Mouse (Mus musculus) C2C12 (cell line): ENCODE data around the gene Mfsd5. TPM values are rescaled to one million over a fixed set of nuclear protein-coding genes. Genes with fewer than 3 reads are reported as not detected.

Experiments
- H3K27me3 ChIP-seq: one replicate; pipeline ENCODE4 v1.6.1; 2011; ENCODE audit not compliant: control insufficient read depth, insufficient read depth, insufficient read length
- H3K36me3 ChIP-seq: one replicate; pipeline ENCODE4 v1.6.1; 2011; ENCODE audit not compliant: control insufficient read depth, insufficient read depth
- H3K4me3 ChIP-seq: one replicate; pipeline ENCODE4 v1.5.1; 2011; ENCODE audit warnings: mild to moderate bottlenecking, control low read depth; ENCODE audit not compliant: poor library complexity, insufficient read depth, severe bottlenecking
- H3K79me2 ChIP-seq: one replicate; pipeline ENCODE4 v1.6.1; 2011; ENCODE audit not compliant: control insufficient read depth, insufficient read depth
- H3K79me3 ChIP-seq: one replicate; pipeline ENCODE4 v1.6.1; 2011; ENCODE audit warnings: low read depth, control low read depth
- H3ac ChIP-seq: one replicate; pipeline ENCODE3; 2011; ENCODE audit warnings: low read depth; ENCODE audit not compliant: control insufficient read depth, insufficient read length
- CEBPB ChIP-seq: IDR thresholded peaks from one replicate; pipeline ENCODE4 v1.6.1; 2011; ENCODE audit warnings: low read depth, mild to moderate bottlenecking, control low read depth, moderate library complexity
- CTCF ChIP-seq: IDR thresholded peaks from one replicate; pipeline ENCODE4 v1.5.1; 2011; ENCODE audit not compliant: control insufficient read depth, insufficient read depth, insufficient read length
- FOSL1 ChIP-seq: IDR thresholded peaks from one replicate; pipeline ENCODE4 v1.8.0; 2011; ENCODE audit warnings: mild to moderate bottlenecking, low read length; ENCODE audit not compliant: poor library complexity, insufficient read depth, severe bottlenecking
- MAX ChIP-seq: IDR thresholded peaks from one replicate; pipeline ENCODE4 v1.6.1; 2011; ENCODE audit warnings: mild to moderate bottlenecking, control low read depth
- MYOD1 ChIP-seq: IDR thresholded peaks from one replicate; pipeline ENCODE4 v1.6.1; 2011; ENCODE audit warnings: low read depth; ENCODE audit not compliant: control insufficient read depth, insufficient read length
- MYOG ChIP-seq: IDR thresholded peaks from one replicate; pipeline ENCODE4 v1.6.1; 2011; ENCODE audit not compliant: control insufficient read depth, insufficient read length; ENCODE audit errors: extremely low read depth
- USF1 ChIP-seq: IDR thresholded peaks from one replicate; pipeline ENCODE4 v1.6.1; 2011; ENCODE audit warnings: low read depth, mild to moderate bottlenecking, control low read depth, moderate library complexity
- polyA plus RNA-seq: library from polyadenylated mRNA; unstranded; fragments of >200 nt; fragmentation: generic; extraction: Trizol; gene quantifications from one replicate; pipeline ENCODE4 v1.2.1, GENCODE M21; 2012; ENCODE audit warnings: missing spikeins

The Mfsd5 gene
- polyA plus RNA-seq, 1 experiment: 126 TPM

- Histone ChIP-seq H3K27me3 (no peaks in the 10 kb centered on the region), H3K79me3 (no peaks in the 10 kb centered on the region), H3K36me3 (peaks cover 69% of the 10 kb centered on the region), H3ac (no peak overlapping the region), H3K4me3 (no peak overlapping the region), H3K79me2 (peaks cover 8% of the 10 kb centered on the region)
- no peak for TF ChIP-seq MAX
- TF ChIP-seq FOSL1: no peak
- no peak for TF ChIP-seq USF1
- TF ChIP-seq MYOG: no peak
- TF ChIP-seq CTCF: no peak
- TF ChIP-seq MYOD1: no peak
- no peak for TF ChIP-seq CEBPB
Observed at GRCm38 (mm10) chr15:102235371-102236027, 43.8 kb upstream of the Mfsd5 start.

DNA sequence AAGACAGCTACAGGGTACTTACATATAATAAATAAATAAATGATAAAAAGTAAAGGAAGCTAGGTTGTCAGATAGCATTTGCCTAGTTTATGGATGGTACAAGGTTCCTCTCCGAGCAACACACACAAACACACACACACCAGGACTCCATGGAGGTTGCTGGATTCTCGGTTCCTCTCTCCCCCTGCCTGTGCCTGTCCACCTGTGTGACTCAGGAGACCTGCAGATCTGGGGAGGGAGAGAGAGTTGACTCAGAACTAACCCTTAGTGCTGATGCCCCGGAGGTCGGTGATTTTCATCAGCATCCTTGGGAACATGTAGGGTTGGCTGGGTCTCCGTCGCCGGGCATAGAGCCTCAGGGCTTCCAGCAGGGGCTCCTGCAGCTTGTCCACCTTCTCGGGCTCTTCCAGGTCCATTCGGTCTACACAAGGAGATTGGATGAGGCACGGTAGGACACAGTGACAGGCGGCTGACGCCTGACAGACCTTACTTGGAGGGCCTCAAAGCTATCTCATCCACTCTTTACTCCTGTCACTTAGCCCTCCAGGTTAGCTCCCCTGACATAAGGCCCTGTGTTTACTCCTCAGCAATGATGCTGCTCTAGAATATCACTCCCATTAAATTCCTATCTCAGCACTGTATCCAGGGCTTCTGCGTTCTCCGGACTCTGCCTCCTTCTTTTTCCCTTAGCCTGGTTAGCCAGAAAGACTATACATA lies 40.6 kb upstream of the Mfsd5 start:
- Histone ChIP-seq H3K4me3 (no peak overlapping the region), H3K27me3 (no peaks in the 10 kb centered on the region), H3K79me2 (peaks cover 40% of the 10 kb centered on the region), H3K79me3 (peaks cover 26% of the 10 kb centered on the region), H3K36me3 (peaks cover 85% of the 10 kb centered on the region), H3ac (no peak overlapping the region)
- TF ChIP-seq CTCF: no peak
- no peak for TF ChIP-seq MYOG
- no peak for TF ChIP-seq MAX
- no peak for TF ChIP-seq USF1
- no peak for TF ChIP-seq CEBPB
- no peak for TF ChIP-seq MYOD1
- no peak for TF ChIP-seq FOSL1

DNA sequence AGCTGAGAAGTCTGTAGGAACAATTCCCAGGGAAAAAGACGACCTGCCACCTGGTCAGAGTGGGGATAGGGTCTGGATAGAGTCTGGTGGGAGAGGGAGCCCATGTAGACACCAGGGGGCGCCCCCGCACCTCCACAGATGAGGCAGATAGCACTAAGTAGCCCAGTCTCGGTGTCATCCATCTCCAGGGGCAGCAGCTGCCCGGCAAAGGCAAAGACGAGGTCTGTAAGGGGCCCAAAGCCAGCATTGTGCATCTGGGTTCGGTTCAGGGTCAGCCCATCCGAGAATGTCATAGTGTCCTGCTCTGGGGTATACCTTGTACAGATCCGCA lies 40.0 kb upstream of the Mfsd5 start:
- peaks cover 46% of the 10 kb centered on the region for H3K79me2 ChIP-seq
- TF ChIP-seq USF1 (no peak), CTCF (peak; percentile 89)
- no peak overlapping the region for H3K4me3 ChIP-seq
- peaks cover 29% of the 10 kb centered on the region for H3K79me3 ChIP-seq
- H3ac ChIP-seq: no peak overlapping the region
- no peaks in the 10 kb centered on the region for H3K27me3 ChIP-seq
- peaks cover 80% of the 10 kb centered on the region for H3K36me3 ChIP-seq

GRCm38 (mm10) chr15:102239851-102240250 lies 39.4 kb upstream of the Mfsd5 start:
- TF ChIP-seq CTCF (no peak), FOSL1 (no peak), CEBPB (no peak), MYOD1 (no peak), MAX (no peak), MYOG (no peak), USF1 (no peak)
- H3K36me3 ChIP-seq: peaks cover 75% of the 10 kb centered on the region
- H3K79me3 ChIP-seq: peaks cover 32% of the 10 kb centered on the region
- peaks cover 52% of the 10 kb centered on the region for H3K79me2 ChIP-seq
- H3K27me3 ChIP-seq: no peaks in the 10 kb centered on the region
- H3K4me3 ChIP-seq: no peak overlapping the region
- no peak overlapping the region for H3ac ChIP-seq

DNA sequence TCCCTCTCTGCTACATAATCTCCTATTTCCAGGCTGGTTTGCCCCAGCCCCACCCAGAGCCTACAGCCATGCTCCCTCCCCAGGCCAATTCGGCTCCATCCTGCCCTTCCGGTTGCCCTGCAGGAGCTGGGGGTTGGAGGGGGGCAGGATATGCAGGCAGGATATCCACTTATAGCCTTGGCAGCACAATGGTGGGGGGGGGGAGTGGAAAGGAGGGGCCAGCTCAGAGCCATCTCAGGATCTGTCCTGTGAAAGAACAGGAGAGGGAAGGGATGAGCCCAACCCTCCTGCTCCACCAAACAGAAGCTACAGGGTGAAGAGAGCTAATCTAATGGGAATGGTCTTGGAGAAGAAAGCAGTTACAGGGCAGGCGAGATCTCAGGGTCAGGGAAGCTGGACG lies 38.6 kb upstream of the Mfsd5 start:
- Histone ChIP-seq H3K36me3 (peaks cover 69% of the 10 kb centered on the region), H3K27me3 (no peaks in the 10 kb centered on the region)
- no peak for TF ChIP-seq USF1
- TF ChIP-seq MYOG: no peak
- TF ChIP-seq MAX: no peak
- TF ChIP-seq CTCF: no peak
- no peak for TF ChIP-seq CEBPB
- TF ChIP-seq FOSL1: no peak
- no peak for TF ChIP-seq MYOD1

More for the DNA sequence above, 38.6 kb upstream of the Mfsd5 start:
- Histone ChIP-seq H3K79me2 (peaks cover 59% of the 10 kb centered on the region), H3K79me3 (peaks cover 39% of the 10 kb centered on the region), H3ac (no peak overlapping the region), H3K4me3 (no peak overlapping the region)
